Comparison of ENCODE assay signal across 26 mouse cellular contexts in the genomic region with DNA sequence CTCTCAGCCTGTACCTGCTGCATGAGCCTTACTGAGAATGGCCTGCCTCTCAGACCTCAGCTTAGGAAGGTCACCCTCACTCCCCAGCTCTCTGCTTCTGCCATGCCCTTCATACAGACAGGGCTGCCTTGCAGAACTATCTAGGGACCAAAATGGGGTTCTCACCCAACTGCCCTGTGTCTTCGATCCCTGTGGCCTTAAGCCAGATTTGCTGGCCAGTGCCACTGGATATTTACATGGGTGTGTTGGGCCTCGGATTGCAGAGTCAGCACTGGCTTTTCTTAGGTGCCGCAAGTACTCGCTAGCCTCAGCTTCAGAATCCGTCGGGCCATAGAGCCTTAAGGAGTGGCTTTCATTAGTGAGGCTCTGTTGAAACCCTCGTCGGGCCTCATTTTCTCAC. TPM values are rescaled to one million over a fixed set of nuclear protein-coding genes. Genes with fewer than 3 reads are reported as not detected.
"Had no signal": no experiment of that assay in that cellular context is flagged by ENCODE, and none has a peak within 500 bp of the region (broad histone marks: within the 10 kb centered on the region; RNA-seq: fewer than 3 reads in every experiment).

No protein-coding gene starts in this region.

- DNase-seq: gastrocnemius, adult 2 months; gastrocnemius, postnatal 14 days; gastrocnemius, postnatal 36 days; heart, adult 11 months; heart, adult 2 months; heart, postnatal 10 days; heart, postnatal 36 days; kidney, adult 11 months; kidney, adult 8-10 months; kidney, postnatal 14 days; kidney, postnatal 36 days; layer of hippocampus, adult 9-11 months; layer of hippocampus, postnatal 36 days; left cerebral cortex, postnatal 4 days had no signal

- H3K9me3 ChIP-seq: hindbrain, embryonic 13.5 days; hindbrain, embryonic 15.5 days; kidney, embryonic 15.5 days; limb, embryonic 13.5 days; limb, embryonic 15.5 days; liver, embryonic 12.5 days had no signal

- H3K4me3 ChIP-seq: gastrocnemius, adult 2 months; heart, adult 2 months; hindbrain, embryonic 13.5 days; hindbrain, embryonic 15.5 days; kidney, embryonic 15.5 days; limb, embryonic 13.5 days; limb, embryonic 15.5 days; liver, embryonic 12.5 days had no signal

- H3K27me3 ChIP-seq: hindbrain, embryonic 13.5 days; hindbrain, embryonic 15.5 days; kidney, embryonic 15.5 days; limb, embryonic 13.5 days; limb, embryonic 15.5 days; liver, embryonic 12.5 days had no signal

- H3K27ac ChIP-seq: gastrocnemius, adult 2 months; heart, adult 2 months; hindbrain, embryonic 13.5 days; hindbrain, embryonic 15.5 days; hindbrain, postnatal 0 days; kidney, embryonic 15.5 days; kidney, postnatal 0 days; limb, embryonic 13.5 days; limb, embryonic 15.5 days; liver, embryonic 12.5 days; liver, embryonic 14.5 days had no signal

- H3K4me2 ChIP-seq: heart, embryonic 11.5 days; hindbrain, embryonic 13.5 days; hindbrain, embryonic 15.5 days; kidney, embryonic 15.5 days; limb, embryonic 13.5 days; limb, embryonic 15.5 days; liver, embryonic 12.5 days had no signal

- ATAC-seq: hindbrain, postnatal 0 days; intestine, embryonic 16.5 days; liver, embryonic 12.5 days had no signal

- H3K4me1 ChIP-seq: hindbrain, embryonic 13.5 days; hindbrain, embryonic 15.5 days; limb, embryonic 13.5 days; liver, embryonic 12.5 days had no signal

- H3K9ac ChIP-seq: hindbrain, embryonic 13.5 days; hindbrain, embryonic 15.5 days; kidney, embryonic 15.5 days; limb, embryonic 13.5 days; limb, embryonic 15.5 days; liver, embryonic 12.5 days; liver, embryonic 14.5 days had no signal

RNA-seq across cellular contexts. Expression of a gene that starts 21.3 kb away (rescaled TPM):
- total RNA-seq: gastrocnemius, adult 2 months; hematopoietic stem cell, adult 5-6 weeks; left cerebral cortex, postnatal 4 days had no signal
